Mouse (Mus musculus) telencephalon, adult 2 months (tissue): ENCODE data around the gene Tmem128.
A peak's percentile ranks its signal among the peaks of the same experiment; 100 is the strongest.

Source experiments
- DNase-seq: peaks from one replicate; pipeline ENCODE4 v3.0.0-alpha.2; 2011; ENCODE audit warnings: low read depth, low spot score

Tmem128 gene

DNA sequence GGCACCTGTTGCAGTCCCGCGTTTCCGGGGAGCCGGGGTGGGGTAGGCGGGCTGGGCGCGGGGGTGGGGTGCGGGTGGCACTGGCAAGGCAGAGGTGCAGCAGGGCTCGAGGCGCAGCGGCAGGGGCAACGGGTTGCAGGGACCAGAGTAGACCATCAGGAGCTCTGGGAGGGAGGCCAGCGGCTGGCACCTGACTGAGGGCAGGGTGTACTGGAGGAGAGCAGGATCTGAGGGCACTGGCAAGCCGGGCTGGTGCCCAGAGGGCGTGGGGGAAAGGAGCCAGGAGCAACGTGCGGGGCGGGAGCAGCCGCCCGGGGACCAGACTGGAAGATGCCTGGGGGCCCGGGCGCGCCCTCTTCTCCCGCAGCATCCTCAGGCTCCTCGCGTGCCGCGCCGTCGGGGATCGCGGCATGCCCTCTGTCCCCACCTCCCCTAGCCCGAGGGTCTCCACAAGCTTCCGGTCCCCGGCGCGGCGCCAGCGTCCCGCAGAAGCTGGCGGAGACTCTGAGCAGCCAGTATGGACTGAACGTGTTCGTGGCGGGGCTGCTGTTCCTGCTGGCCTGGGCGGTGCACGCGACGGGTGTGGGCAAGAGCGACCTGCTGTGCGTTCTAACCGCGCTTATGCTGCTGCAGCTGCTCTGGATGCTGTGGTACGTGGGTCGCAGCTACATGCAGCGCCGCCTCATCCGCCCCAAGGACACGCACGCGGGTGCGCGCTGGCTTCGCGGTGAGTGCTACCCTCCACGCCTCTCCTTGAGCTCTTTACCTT, 17.3 kb downstream of the Tmem128 start:
- no peak for DNase-seq

DNA sequence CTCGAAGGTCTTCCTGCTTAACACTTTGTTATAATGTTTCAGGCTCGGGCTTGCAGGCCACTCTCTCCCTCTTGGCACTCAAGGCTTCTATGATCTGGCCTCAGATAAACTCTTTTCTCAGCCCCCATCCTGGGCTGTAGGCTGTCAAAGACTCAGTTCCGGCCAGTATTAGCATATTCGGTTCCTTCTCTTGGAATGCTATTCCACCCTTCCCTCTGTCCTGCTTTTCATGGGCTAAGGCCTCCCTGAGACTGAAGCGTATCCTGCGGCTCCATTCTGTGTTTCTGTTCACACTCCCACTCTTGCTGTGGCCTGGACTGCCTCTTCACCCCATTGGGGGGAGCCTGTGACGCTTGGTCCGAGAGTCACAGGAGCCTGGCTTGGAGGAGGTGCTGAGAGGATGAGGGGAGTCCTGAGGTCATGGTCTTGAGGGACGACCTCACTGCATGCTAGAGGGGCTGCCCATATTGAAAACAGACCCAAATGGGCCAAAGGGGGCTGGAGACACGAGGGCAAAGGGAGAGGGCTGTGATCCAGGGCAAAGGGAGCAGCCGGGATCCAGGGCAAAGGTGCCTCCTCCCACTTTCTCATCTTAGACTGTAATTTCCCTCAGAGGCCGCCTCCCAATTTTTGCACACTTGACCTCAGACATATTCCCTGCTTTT, 18.1 kb downstream of the Tmem128 start:
- no peak for DNase-seq

DNA sequence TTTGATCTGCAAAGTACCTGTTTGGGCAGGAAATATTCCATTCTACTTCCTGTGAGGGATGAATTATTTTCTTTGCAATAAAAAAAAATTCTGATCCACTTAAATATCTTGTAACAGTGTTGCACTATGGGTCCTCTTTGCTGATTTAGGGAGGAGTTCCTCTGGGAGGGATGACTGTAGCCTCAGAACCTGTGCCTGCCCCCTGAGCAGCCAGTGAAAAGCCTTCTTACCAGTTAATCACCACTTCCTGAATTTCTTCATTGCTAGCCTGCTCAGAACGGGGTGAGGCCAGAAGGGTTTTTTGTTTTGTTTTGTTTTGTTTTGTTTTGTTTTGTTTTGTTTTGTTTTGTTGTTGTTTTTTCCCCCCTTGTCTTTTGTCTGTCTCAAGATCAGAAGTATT, 20.1 kb downstream of the Tmem128 start:
- DNase-seq, result no peak

DNA sequence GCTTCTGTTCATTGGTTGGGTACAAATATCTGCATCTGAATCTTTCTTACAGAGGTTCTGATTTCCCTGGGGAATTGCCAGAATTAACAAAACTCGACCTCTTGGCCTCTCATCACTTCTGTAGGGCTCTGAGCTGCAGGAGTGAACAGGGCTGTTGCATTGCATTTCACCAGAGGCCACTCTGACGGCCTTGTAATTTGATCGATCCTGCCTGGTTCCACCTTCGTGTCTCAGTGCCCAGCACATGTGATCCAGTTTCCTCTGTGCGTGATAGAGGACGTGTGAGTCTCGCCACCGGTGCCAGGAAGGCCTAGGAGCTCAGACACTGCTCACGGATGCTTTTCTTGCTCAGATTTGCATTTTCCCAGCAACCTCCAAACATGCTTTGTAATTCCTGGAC, 25.7 kb downstream of the Tmem128 start:
- no peak for DNase-seq

DNA sequence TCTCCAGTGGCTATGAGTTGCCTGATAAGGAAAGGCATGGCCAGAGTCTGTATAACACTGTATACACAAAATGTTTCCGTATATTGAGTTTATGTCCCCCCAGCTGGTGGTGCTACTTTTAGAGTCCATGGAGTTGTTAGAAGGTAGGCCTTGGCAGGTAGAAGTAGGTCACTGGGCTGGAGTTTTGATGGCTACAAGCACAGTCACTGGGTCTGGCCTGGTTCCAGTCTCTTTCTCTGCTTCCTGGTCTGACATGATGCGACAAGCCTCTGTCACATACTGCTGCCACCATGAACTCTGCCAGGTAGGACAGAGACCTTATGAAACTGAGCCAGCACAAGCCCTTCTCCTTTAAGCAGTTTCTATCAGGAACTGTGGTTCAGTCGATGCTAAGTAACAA, 28.5 kb downstream of the Tmem128 start:
- no peak for DNase-seq

DNA sequence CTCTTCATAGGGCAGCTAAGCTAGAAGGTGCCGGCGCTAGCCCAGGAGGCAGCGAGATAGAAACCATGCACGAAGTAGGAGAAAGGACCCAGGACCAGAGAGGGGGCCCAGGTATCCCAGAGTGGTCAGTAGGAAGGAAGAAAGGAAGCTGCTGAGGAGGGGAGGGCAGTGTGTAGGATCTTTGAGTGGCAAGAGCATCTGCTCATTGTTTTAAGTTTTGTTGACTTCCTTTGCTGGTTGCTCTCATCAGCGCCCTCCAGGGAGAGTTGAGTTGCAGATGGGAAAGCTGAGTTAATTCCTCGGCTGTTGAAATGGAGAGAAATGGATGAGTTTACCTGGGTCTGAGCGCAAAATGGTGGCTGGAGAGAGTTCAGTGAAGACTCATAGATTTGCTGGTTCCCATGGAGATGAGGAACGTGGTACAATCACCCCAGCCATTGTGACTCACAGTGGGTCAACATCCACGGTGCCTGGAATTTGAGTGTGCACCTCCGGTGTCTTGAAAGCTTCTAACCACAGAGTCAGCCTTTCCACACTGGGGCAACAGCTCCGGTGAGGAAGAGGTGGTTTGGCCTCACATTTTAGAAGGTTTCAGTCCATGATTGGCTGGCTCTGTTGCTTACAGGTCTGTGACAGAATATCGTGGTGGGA, 41.9 kb downstream of the Tmem128 start:
- DNase-seq, result no peak

DNA sequence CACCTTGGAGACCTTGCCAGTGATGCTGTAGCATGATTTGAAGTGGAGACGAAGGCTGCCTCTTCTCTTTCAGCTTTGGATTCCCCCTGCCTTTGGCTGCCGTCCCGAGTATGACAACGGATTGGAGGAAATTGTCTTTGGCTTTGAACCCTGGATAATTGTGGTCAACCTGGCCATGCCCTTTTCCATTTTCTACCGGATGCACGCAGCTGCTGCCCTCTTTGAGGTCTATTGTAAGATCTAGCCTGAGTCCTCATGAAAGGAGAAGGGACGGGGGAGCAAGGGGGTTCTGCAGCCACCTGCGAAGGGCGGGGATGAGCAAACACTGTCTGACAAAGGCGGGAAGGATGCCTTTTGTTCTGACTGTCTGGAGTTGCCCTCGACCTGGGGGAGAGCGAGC, 42.7 kb downstream of the Tmem128 start:
- DNase-seq, result no peak

DNA sequence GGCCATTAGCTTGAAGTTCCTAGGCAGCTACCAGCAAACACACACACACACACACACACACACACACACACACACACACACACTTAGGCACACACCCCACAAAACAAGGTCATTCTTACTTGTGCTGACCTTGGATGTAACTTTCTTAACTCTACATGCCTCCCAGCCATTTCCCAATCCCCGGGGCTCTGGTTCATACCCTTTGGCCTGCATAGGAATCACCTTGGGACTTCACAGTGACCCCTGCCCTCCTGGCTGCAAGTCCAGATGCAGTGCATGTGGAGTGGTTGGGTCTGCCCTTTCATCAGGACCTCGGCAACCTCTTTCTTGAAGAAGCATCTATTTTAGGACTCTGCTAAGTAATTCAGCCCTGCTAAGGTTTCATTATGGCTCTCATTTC, 45.3 kb downstream of the Tmem128 start:
- DNase-seq, result no peak

DNA sequence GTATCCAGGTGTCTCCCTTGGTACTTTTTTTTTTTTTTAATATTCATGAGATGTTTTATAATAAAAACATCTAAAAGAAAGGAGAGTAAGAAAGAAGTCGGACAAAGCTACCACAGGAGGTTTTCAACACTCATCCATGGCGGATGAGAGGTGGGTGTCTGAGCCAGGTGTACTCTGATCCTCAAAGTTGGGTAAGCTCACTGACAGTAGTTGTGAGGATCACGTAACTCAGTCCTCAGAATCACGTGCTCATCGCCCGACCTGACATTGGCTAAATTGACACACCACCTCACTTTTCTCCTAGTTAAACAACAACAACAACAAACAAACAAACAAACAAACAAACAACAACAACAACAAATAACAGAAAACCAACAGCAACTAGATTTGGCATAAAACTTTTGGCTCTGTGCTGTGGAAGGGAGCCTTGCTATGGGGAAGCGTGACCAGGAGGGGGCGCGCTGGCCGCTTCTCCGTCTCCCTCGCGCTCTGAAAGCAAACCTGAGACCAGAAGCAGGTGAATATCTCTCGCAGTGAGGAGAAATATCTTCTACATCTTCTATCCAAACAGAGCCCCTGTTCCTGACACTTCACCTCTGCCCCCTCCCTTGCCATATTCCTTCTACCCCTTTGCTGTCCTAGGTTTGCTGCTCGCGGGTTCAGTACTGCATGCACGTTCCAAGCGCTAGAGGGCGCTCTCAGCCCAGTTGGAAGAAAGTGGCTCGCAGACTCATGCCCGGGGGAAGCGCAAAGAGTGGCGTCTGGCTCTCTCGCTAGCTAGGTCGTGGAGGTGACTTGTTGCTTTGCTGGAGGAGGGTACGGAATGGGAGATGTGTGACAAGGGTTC, 47.5 kb downstream of the Tmem128 start:
- peak; percentile 58 for DNase-seq

DNA sequence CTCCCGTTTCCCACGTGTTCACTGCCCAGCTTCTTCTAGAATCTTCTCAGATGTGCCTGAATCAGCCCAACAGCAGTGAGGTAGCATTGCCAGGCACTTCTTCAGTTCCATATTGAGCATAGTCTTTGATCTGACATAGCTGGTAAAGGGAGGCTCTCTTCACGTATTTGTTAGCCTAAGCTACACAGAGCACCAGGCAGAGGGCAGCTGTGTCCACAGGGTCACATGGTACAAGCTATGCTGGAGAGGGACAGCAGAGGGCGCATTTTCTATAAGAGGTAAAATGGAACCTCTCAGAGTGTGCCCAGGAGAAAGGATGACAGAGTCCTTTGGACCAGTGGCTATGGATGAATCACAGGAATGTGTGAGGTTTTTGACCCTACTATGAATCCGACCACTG, 48.9 kb downstream of the Tmem128 start:
- no peak for DNase-seq

DNA sequence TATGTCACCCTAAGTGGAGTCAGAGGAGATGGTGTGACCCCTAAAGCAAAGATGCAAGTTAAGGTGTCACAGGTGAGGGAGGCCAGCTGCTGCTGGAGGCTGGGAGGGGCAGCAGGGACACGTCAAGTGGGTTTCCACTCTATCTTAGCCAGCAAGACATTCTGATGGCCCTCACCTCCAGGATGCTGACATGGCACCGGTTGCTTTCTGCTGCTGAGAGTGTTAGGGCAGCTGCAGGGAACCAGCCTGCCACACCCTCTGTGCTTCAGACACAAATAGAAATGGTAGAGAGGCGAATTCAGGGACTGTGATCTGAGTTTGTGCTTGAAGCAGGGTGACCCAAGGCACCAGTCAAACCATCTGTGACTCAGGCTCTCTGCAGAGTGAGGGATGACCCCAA, 49.8 kb downstream of the Tmem128 start:
- DNase-seq, result no peak
